Mouse (Mus musculus) heart, postnatal 14 days (tissue): ENCODE data around the gene Prmt2. TPM values are rescaled to one million over a fixed set of nuclear protein-coding genes. Genes with fewer than 3 reads are reported as not detected.

Experiments used
- microRNA-seq, 2 experiments: library from miRNA; unstranded; fragments of <30 nt; microRNA quantifications; one replicate each; pipeline ENCODE4 v1.2.0; 2021 to 2022
- total RNA-seq, 2 experiments: library from RNA; stranded (reverse); gene quantifications; 2 replicates each; pipeline ENCODE4 v1.2.3; 2021

The Prmt2 gene
- total RNA-seq, 2 experiments from 2014 or later, result 13.4 to 13.8 TPM

Small RNA genes within 50 kb of the gene (microRNA-seq; reads per million reads assigned to microRNA genes)
- gene Mir678, result 0 reads per million in 2 experiments

Other genes starting within 250 kb of the Prmt2 start
- gene Zfp280b, start 205.2 kb downstream of the Prmt2 start, total RNA-seq, result 1 to 10 TPM; 8.6 to 9.5 TPM
- not detected for gene Slc5a4b, start 126.9 kb downstream of the Prmt2 start, total RNA-seq
- not detected for gene Slc5a4a, start 90.4 kb downstream of the Prmt2 start, total RNA-seq
- 1 to 10 TPM in 1 of 2 experiments, under 1 TPM in 1; 1.00 to 1.8 TPM for gene S100b, start 16.0 kb upstream of the Prmt2 start, total RNA-seq
- gene Dip2a, start 107.4 kb upstream of the Prmt2 start, total RNA-seq, result 10 to 100 TPM; 16.2 to 16.3 TPM
- not detected for gene AC141477.1, start 202.6 kb upstream of the Prmt2 start, total RNA-seq
- gene Pcnt, start 204.9 kb upstream of the Prmt2 start, total RNA-seq, result 10 to 100 TPM; 39.5 to 48.6 TPM
- under 1 TPM; 0.15 to 0.57 TPM for gene 2610028H24Rik, start 211.2 kb upstream of the Prmt2 start, total RNA-seq
- 10 to 100 TPM; 30.7 to 31.2 TPM for gene Mcm3ap, start 231.1 kb upstream of the Prmt2 start, total RNA-seq
- 1 to 10 TPM; 3.1 to 3.6 TPM for gene Ybey, start 231.2 kb upstream of the Prmt2 start, total RNA-seq